Mouse (Mus musculus) E14TG2a.4 (cell line): ENCODE results near the gene Senp7.

ENCODE experiments used
- CTCF ChIP-seq: conservative IDR thresholded peaks from 2 replicates; pipeline ENCODE4 v1.5.1; 2014; ENCODE audit warnings: low read length
- NANOG ChIP-seq: IDR thresholded peaks from 2 replicates; pipeline ENCODE4 v1.6.1; 2014; ENCODE audit warnings: borderline replicate concordance, low read length, mixed read lengths
- POU5F1 ChIP-seq: IDR thresholded peaks from 2 replicates; pipeline ENCODE4 v1.6.1; 2014; ENCODE audit warnings: low read length, borderline replicate concordance

DNA sequence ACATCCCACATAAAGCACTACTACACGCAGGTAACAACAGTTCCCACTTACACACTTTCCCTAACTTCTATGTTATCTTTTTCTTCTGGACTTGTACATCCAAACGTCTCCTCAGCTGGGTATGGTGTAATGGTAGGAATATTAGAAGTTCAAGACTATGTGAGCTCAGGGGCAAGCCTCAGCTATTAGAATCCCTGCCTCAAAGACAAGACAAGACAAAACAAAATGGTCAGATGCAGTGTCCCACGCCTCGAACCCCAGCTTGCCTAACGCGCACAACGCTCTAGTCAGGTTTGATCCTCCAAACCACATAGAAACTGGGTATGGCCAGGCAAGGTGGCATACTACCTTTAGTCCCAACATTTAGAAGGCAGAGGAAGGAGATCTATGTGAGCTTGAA lies 28.5 kb upstream of the Senp7 start:
- TF ChIP-seq CTCF: no peak
- TF ChIP-seq NANOG: no peak
- TF ChIP-seq POU5F1: no peak
